Mouse (Mus musculus) MN1 (cell line): Measurements from ENCODE around the gene Nup214.

Source experiments
- DNase-seq: peaks from one replicate; pipeline ENCODE4 v3.0.0-alpha.2; 2016; ENCODE audit warnings: low spot score

The Nup214 gene

GRCm38 (mm10) chr2:31974141-31974808 lies at the start of gene Nup214:
Gene Nup214 (plus strand): TSS chr2:31974436.
- peak; percentile 99 for DNase-seq

GRCm38 (mm10) chr2:31924811-31925210 lies 49.4 kb upstream of the Nup214 start:
- DNase-seq = no peak

- DNase-seq = peak; percentile 41
Observed at GRCm38 (mm10) chr2:31925936-31926335, 48.3 kb upstream of the Nup214 start.

GRCm38 (mm10) chr2:31929664-31930063 lies 44.6 kb upstream of the Nup214 start:
- DNase-seq = no peak

- DNase-seq = no peak
Observed at GRCm38 (mm10) chr2:31934551-31934950, 39.7 kb upstream of the Nup214 start.

- no peak for DNase-seq
Observed at GRCm38 (mm10) chr2:31935054-31935453, 39.2 kb upstream of the Nup214 start.

GRCm38 (mm10) chr2:31938298-31938697 lies 35.9 kb upstream of the Nup214 start:
- DNase-seq = no peak

GRCm38 (mm10) chr2:31943011-31943410 lies 31.2 kb upstream of the Nup214 start:
- DNase-seq = no peak

GRCm38 (mm10) chr2:31945580-31945979 lies 28.7 kb upstream of the Nup214 start:
- DNase-seq = no peak

GRCm38 (mm10) chr2:31948392-31948791 lies 25.8 kb upstream of the Nup214 start:
- peak; percentile 68 for DNase-seq

- no peak for DNase-seq
Observed at GRCm38 (mm10) chr2:31948801-31949200, 25.4 kb upstream of the Nup214 start.

- peak; percentile 81 for DNase-seq
Observed at GRCm38 (mm10) chr2:31950058-31950871, 24.0 kb upstream of the Nup214 start, which contains the start of gene Aif1l. Gene Aif1l (plus strand): TSS chr2:31950139.

- peak; percentile 32 for DNase-seq
Observed at GRCm38 (mm10) chr2:31950966-31951365, 23.3 kb upstream of the Nup214 start.

- DNase-seq = peak; percentile 72
Observed at GRCm38 (mm10) chr2:31952236-31952635, 22.0 kb upstream of the Nup214 start.

- no peak for DNase-seq
Observed at GRCm38 (mm10) chr2:31952725-31953124, 21.5 kb upstream of the Nup214 start.

GRCm38 (mm10) chr2:31953687-31954086 lies 20.5 kb upstream of the Nup214 start:
- DNase-seq = no peak

- DNase-seq = no peak
Observed at GRCm38 (mm10) chr2:31954779-31955181, 19.5 kb upstream of the Nup214 start.

- no peak for DNase-seq
Observed at GRCm38 (mm10) chr2:31955686-31956085, 18.6 kb upstream of the Nup214 start.

GRCm38 (mm10) chr2:31957211-31957610 lies 17.0 kb upstream of the Nup214 start:
- DNase-seq = no peak

GRCm38 (mm10) chr2:31960986-31961385 lies 13.2 kb upstream of the Nup214 start:
- no peak for DNase-seq

GRCm38 (mm10) chr2:31961791-31962222 lies 12.4 kb upstream of the Nup214 start:
- no peak for DNase-seq

GRCm38 (mm10) chr2:31962501-31963224 lies 11.6 kb upstream of the Nup214 start:
- peak; percentile 51 for DNase-seq

- DNase-seq = peak; percentile 59
Observed at GRCm38 (mm10) chr2:31963491-31963890, 10.7 kb upstream of the Nup214 start.
